Mouse (Mus musculus) liver, adult 2 months (tissue): ENCODE results near the gene Fam171a1.

Experiments
- CTCF ChIP-seq: fragments of 200-500 bp; IDR thresholded peaks from 2 replicates; pipeline ENCODE4 v1.5.1; 2011; ENCODE audit warnings: low read depth, low read length, control low read depth
- POLR2A ChIP-seq: fragments of 200-500 bp; IDR thresholded peaks from 2 replicates; pipeline ENCODE4 v1.6.1; 2011; ENCODE audit warnings: low read length, control low read depth; ENCODE audit not compliant: insufficient read depth; ENCODE audit errors: extremely low read depth

GRCm38 (mm10) chr2:3113866-3114265 lies at the start of gene Fam171a1:
- TF ChIP-seq CTCF (no peak), POLR2A (no peak)
